In the genomic region with DNA sequence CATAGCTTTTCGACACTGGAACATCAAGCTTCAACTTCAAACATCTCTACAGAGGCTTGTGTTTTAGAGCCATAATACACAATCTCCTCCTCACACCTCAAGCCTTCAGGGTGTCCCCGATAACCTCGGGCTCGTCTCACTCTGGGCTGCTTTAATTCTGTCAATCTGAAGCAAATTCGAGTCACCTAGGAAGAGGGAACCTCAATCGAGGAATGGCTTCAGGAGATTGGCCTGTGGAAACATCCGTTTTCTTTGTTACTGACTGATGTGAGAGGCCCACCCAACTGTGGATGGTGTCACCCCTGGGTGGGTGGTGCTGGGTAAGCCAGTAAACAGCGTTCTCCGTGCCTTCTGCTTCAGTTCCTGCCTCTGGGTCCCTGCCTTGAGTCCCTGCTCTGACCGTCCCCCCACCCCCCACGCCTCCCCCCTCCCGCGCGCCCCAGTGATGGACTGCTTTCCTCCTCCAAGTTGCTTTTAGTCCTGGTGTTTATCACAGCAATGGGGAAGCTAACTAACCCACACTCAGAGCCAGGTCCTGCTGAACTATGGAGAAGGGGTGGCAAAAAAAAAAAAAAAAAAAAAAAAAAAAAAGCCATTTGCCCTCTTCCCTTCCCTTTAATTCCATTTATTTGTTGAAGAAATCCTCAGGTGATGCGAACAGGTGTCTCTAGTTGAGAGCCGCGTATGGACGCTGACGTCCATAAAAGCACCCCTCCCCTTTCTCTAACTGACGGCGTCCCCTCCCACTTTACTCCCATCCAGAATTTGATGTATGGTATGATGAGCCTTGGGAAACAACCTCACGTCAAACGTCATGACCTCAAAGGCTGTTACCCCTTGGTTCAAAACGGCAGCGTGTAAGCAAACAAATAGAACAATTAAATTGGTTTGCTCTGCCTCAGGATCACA, we compare ENCODE assay signal across 8 mouse cellular contexts. TPM values are rescaled to one million over a fixed set of nuclear protein-coding genes. Genes with fewer than 3 reads are reported as not detected.
DNase-seq lines count a peak whose midpoint lies in the region; ATAC-seq and TF ChIP-seq lines count a peak whose summit lies in the region.

No protein-coding gene starts in this region.

- peak overlapping the region; percentile 14 to 27 for H3K4me3 ChIP-seq in heart, embryonic 14.5 days (ENCODE audit: control insufficient read depth in 1 of 2, insufficient read depth in 1 of 2, low read depth in 1 of 2, low read length in 2 of 2)
- H3K4me3 ChIP-seq in hindbrain, postnatal 0 days (ENCODE audit: low read length): peak overlapping the region; percentile 32
- peak overlapping the region; percentile 26 for H3K4me3 ChIP-seq in midbrain, embryonic 12.5 days

- H3K4me1 ChIP-seq in heart, embryonic 14.5 days (ENCODE audit: control insufficient read depth in 2 of 2, insufficient read depth in 2 of 2, low read length in 2 of 2): no peaks in the 10 kb centered on the region; a peak in 1 of 4 replicates
- no peaks in the 10 kb centered on the region for H3K4me1 ChIP-seq in hindbrain, postnatal 0 days (ENCODE audit: insufficient read depth, low read length)
- peaks cover 4% of the 10 kb centered on the region; the same call in 1 of the 2 replicates for H3K4me1 ChIP-seq in midbrain, embryonic 12.5 days

- H3K4me2 ChIP-seq in heart, embryonic 14.5 days (ENCODE audit: low read length): peak overlapping the region; percentile 70
- peak overlapping the region; percentile 58 for H3K4me2 ChIP-seq in hindbrain, postnatal 0 days (ENCODE audit: low read depth, low read length)
- peak overlapping the region; percentile 48 for H3K4me2 ChIP-seq in midbrain, embryonic 12.5 days (replicated peaks)

- H3K9ac ChIP-seq in heart, embryonic 14.5 days (ENCODE audit: low read length): no peak overlapping the region
- H3K9ac ChIP-seq in hindbrain, postnatal 0 days (replicated peaks; ENCODE audit: low read length): 0 out of 2 replicates have a peak overlapping the region, but pooled peaks have one; percentile 13
- no peak overlapping the region for H3K9ac ChIP-seq in midbrain, embryonic 12.5 days (replicated peaks)

- no peak overlapping the region for H3K27ac ChIP-seq in heart, embryonic 14.5 days (replicated peaks in 1 of 2; ENCODE audit: control insufficient read depth in 1 of 2, insufficient read depth in 1 of 2, low read depth in 2 of 2, low read length in 2 of 2)
- no peak overlapping the region for H3K27ac ChIP-seq in hindbrain, postnatal 0 days
- no peak overlapping the region for H3K27ac ChIP-seq in midbrain, embryonic 12.5 days (replicated peaks)

- no peaks in the 10 kb centered on the region for H3K36me3 ChIP-seq in heart, embryonic 14.5 days (ENCODE audit: control insufficient read depth, insufficient read depth, low read length)
- no peaks in the 10 kb centered on the region for H3K36me3 ChIP-seq in hindbrain, postnatal 0 days (ENCODE audit: insufficient read depth, low read length)
- no peaks in the 10 kb centered on the region for H3K36me3 ChIP-seq in midbrain, embryonic 12.5 days

- no peaks in the 10 kb centered on the region for H3K27me3 ChIP-seq in heart, embryonic 14.5 days (ENCODE audit: control insufficient read depth, insufficient read depth, low read length)
- H3K27me3 ChIP-seq in hindbrain, postnatal 0 days (ENCODE audit: insufficient read depth, low read length): no peaks in the 10 kb centered on the region
- H3K27me3 ChIP-seq in midbrain, embryonic 12.5 days: peaks cover 4% of the 10 kb centered on the region; the same call in 1 of the 2 replicates

- no peak for DNase-seq in heart, adult 9 months (ENCODE audit: low spot score in 2 of 2)
- DNase-seq in hindbrain, postnatal 0 days (ENCODE audit: low spot score): no peak
- no peak for DNase-seq in adrenal gland, adult 18-20 months (ENCODE audit: low spot score in 2 of 2)
- no peak for DNase-seq in retina, embryonic 14.5 days (ENCODE audit: low spot score)

- ATAC-seq in heart, embryonic 14.5 days (ENCODE audit: insufficient number of reproducible peaks, insufficient read depth, low FRiP score, low read depth): no peak
- peak; percentile 11 for ATAC-seq in activated CD4-positive, CD25-positive, alpha-beta regulatory T cell, adult 4 months
- ATAC-seq in hindbrain, postnatal 0 days: peak; percentile 68
- ATAC-seq in midbrain, embryonic 12.5 days (ENCODE audit: low FRiP score, low read depth): peak; percentile 13
- no peak for ATAC-seq in cerebellum, adult (ENCODE audit: insufficient number of reproducible peaks, low FRiP score, low TSS enrichment)

- no peaks in the 10 kb centered on the region for H3K9me3 ChIP-seq in heart, embryonic 14.5 days (ENCODE audit: control insufficient read depth, low read length)
- no peaks in the 10 kb centered on the region for H3K9me3 ChIP-seq in hindbrain, postnatal 0 days (ENCODE audit: low read length)
- no peaks in the 10 kb centered on the region for H3K9me3 ChIP-seq in midbrain, embryonic 12.5 days

- WGBS in heart, embryonic 14.5 days: 30% methylated on average over 25 of the region's 25 CpGs
- 34% methylated on average over 25 of the region's 25 CpGs for WGBS in hindbrain, postnatal 0 days
- WGBS in midbrain, embryonic 12.5 days: 34% methylated on average over 25 of the region's 25 CpGs

- TF ChIP-seq CTCF in hindbrain, postnatal 0 days (IDR thresholded peaks at IDR 0.05; ENCODE audit: low read depth): no peak

RNA-seq across cellular contexts. Expression of gene Fbp2, which starts 2.6 kb away (rescaled TPM):
- 0.22 and 0.45 TPM in 2 replicates for polyA plus RNA-seq in heart, embryonic 14.5 days (2014; fragmentation: Nextera tagmentation; extraction: Ambion mirVana)
- not detected for polyA plus RNA-seq in activated CD4-positive, CD25-positive, alpha-beta regulatory T cell, adult 4 months (2017; shearing (Covaris generic))
- 0.50 and 0.78 TPM in 2 replicates for total RNA-seq in hindbrain, postnatal 0 days (2014; rRNA removed)
- polyA plus RNA-seq in hindbrain, postnatal 0 days (2015; fragmentation: Nextera tagmentation; extraction: Ambion mirVana): 1.1 TPM in 2 replicates
- not detected in 2 replicates for polyA plus RNA-seq in midbrain, embryonic 12.5 days (2016; fragmentation: Nextera tagmentation; extraction: Ambion mirVana)
- 1 to 10 TPM; 2.8 to 5.0 TPM for total RNA-seq in adrenal gland, adult 18-20 months (2021)

RNA-seq across cellular contexts. Expression of gene Fbp1, which starts 32.4 kb away (rescaled TPM):
- 0.35 TPM in 1 of 2 replicates, not detected in the other for polyA plus RNA-seq in heart, embryonic 14.5 days (2014; fragmentation: Nextera tagmentation; extraction: Ambion mirVana)
- not detected for polyA plus RNA-seq in activated CD4-positive, CD25-positive, alpha-beta regulatory T cell, adult 4 months (2017; shearing (Covaris generic))
- total RNA-seq in hindbrain, postnatal 0 days (2014; rRNA removed): 2.1 TPM in 1 of 2 replicates, not detected in the other
- polyA plus RNA-seq in hindbrain, postnatal 0 days (2015; fragmentation: Nextera tagmentation; extraction: Ambion mirVana): 0.50 and 0.78 TPM in 2 replicates
- polyA plus RNA-seq in midbrain, embryonic 12.5 days (2016; fragmentation: Nextera tagmentation; extraction: Ambion mirVana): not detected in 2 replicates
- total RNA-seq in adrenal gland, adult 18-20 months (2021): 1 to 10 TPM; 6.7 to 7.2 TPM

Comparison
In these comparisons a context has a peak if more than half of its experiments do, and no peak if none do; other contexts are left out.
1. ATAC-seq: peak in activated CD4-positive, CD25-positive, alpha-beta regulatory T cell, adult 4 months (single experiment), hindbrain, postnatal 0 days (single experiment) and midbrain, embryonic 12.5 days (single experiment); none in heart, embryonic 14.5 days (single experiment) and cerebellum, adult (single experiment).
2. Peak in every context shown above with its lines, with median percentiles within 50 percentile points of each other: H3K4me2 ChIP-seq and H3K4me3 ChIP-seq.